Mouse (Mus musculus): ENCODE measurements around the gene Adcy1.

DNA sequence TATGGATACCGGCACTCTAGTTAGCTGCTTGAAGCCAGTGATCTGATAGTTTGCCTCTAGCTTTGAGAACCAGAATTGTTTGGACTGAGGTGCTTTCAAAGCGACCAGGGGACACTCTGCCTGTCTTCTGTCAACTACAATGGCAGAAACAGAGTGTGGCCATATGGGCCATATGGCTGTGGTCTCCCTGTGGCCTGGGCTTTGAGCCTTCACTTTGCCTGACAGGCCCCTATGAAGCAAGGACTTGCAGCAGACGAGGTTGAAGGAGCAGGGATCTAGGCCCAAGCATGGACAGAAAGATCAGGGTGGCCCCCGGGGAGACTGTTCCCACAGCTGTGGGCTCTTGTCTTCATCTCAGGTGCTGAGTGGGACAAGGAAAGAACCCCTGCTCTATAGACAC is 4.0 kb downstream of the Adcy1 start:
- TF ChIP-seq GATA1 (IDR thresholded peaks at IDR 0.05; ENCODE audit: borderline replicate concordance, low read length) (no peak), FLI1 (IDR thresholded peaks at IDR 0.05; ENCODE audit: low read length) (no peak)

Data from megakaryocyte, embryonic 14.5 days (primary cell).